Mouse (Mus musculus): ENCODE data around the gene Olfr307.
"Not testable (repeated sequence)": the region's sequence is repeated elsewhere in the genome, so short reads cannot be mapped to it uniquely, and the experiment has no call there.

Gene Olfr307

DNA sequence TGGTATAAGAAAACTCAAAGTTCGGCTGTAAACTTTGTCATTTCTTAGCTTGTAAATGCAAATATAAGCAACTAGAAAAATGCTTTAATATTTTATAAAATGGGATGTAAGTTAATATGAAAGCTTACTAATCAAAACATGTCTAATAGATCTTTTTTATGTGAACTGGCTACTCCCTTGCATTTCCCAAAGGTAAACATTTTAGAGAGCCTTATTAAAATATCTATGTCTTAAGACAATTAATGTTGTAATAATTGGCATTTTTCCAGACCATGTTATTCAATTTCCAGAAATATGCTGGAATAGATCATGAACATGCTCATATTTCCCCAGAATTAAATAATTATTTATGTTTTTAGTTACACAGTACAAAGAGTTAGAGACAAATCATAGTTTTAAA, at the start of gene Olfr307:
Olfr307 (minus strand) TSS at position 101 of the 400 bp plus-strand sequence.
- no peak for DNase-seq

DNA sequence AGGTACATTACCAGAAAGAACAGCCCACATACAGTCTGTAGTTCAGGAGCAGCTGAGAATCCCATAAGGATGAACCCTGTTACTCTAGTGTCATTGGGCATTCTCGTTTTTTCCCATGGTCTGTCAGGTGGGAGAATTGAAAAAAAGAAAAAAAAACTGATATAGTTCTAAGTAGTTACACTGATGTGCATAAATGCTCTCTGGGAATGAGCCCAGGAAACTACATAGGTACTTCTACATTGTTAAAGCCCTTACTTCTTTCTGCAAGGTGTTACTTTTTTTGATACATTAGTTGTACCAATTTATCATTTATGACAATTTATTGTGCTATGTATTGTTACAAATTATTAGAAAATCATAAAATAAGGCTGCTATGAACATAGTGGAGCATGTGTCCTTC, 49.2 kb upstream of the Olfr307 start, which contains the start of gene Olfr304:
Olfr304 (minus strand) TSS at position 101 of the 400 bp plus-strand sequence.
- DNase-seq, result no peak

DNA sequence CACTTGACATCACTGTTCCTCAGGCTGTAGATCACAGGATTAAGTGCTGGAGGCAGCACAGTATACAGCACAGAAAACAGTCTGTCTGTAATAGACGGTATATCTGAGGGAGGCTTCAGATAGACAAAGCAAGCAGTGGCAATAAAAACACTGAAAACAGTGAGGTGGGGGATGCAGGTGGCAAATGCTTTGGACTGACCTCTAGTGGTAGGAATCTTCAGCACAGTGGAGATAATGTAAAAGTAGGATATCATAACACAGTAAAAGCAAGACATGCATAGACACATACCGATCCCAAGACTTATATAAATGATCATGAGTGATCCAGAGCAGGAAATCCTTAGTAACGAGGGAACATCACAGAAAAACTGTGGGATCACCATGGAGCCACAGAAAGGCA, 48.4 kb upstream of the Olfr307 start:
- DNase-seq, result no peak

DNA sequence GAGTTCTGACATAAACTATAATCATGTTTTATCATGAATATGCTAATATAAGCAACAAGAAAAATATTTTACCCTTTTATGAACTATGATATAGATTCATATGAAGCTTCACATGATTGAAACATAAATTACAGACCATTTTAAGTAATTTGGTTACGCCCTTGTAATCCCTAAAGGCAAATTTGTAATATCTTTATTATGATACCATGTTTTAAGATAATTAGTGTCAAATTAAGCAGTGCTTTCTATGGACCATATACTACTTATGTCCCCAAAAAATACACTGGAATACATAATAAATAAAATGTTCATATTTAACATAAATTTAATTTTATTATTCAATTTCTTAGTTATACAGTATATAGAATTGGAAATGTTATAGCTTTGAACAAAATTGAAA, 29.4 kb upstream of the Olfr307 start, which contains the start of gene Olfr305:
Olfr305 (minus strand) TSS at position 101 of the 400 bp plus-strand sequence.
- no peak for DNase-seq

DNA sequence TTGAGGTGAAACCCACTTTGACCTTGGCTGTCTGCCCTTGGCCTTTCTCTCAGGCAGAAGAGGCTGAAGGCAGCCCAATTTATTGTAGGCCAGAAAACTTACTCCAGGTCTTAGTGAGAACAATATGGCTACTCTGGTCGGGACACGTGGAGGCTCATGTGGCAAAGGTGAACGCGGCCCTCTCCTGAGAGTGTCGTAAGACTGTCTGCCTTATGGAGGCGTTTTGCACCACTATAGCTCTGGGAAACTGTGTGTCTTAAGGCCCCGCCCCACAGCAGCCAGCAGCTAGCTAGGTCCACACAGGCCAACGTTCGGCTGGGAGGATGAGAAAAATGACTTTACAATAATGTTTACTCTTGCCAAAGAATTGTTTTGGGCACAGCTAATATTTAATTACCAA, 8.9 kb upstream of the Olfr307 start:
- not testable (repeated sequence) for DNase-seq

DNA sequence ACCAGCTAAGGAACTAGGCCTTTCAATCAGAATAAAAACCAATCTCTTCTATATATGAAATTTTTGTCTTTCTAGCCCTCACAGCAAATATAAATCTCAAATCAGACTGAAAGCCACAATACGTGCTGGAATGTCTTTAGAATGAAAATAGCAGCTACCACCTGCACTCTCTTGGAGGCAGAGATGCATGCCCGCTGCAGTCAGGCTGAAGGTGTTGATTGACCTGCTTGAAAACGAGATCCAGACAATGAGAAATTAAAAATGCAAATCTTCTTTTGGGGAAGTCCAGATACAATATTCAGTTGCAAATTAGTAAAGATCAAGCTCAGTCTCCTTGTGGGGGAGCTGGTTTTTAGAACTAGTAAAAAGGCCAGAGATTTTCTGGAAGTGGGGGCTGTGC, 6.9 kb upstream of the Olfr307 start:
- no peak for DNase-seq

DNA sequence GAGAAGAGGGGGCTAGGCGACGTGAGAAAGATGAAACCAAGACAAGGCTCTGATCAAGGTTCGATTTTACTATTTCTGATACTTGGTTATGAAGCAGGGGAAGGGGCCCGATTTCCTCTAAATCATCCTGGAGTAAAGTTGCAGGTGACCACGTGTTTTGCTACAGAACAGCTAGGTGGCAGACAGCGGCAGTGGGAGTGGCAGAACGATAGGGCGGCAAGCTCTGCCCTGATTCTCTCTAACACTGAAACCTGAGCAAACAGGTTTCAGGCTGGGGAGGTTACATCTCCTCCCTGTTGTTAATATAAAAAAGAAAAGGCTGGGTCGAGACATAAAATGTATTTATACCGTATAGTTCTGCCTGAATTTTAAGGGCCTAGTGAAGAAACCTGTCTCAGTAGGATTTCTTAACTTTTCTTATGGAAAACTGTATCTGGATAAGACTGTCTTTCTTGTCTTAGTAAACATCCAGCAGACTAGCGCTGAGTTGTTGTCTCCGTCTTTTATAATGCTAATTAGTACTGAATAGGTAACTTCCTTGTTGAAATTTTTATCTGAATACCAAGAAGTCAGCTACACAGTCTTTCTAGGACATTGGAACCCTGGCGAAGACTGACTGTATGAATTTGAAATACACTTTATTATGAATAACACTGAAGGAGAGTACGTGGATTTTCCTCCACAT, 5.6 kb upstream of the Olfr307 start:
- DNase-seq, result no peak

DNA sequence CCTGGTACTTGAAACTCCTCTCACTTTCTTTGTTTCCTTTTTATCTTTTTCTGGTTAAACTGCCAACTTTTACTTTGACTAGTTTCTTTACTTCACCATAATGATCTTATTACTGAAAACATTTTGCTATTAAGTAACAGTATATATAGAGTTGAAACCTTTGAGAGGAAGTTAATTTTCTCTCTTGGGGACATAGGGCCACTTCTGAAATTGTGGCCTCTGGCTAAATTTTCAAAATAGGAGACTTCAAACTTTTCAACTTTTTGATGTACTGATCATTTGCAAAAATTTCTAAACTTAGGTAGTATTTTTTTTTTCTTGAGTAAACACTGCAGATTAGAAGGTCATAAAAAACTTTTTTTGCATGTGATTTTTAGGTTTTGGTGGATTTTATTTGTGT, 11.9 kb downstream of the Olfr307 start, which contains the start of gene Olfr308:
Olfr308 (minus strand) TSS at position 101 of the 400 bp plus-strand sequence.
- no peak for DNase-seq

DNA sequence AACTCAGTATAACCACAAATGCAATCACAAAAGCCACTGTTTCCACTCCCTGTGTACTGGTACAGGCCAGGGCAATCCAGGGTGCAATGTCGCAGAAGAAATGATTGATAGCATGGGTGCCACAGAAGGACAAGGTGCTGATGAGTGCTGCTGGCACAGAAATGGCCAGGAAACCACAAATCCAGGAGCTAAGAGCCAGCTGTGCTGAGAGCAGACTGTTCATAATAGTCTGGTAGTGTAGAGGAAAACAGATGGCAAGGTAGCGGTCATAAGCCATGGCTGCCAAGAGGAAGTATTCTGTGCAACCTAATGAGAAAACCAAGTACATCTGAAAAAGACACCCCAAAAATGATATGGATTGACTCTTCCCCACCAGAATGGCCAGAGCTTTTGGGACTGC, 16.1 kb downstream of the Olfr307 start:
- DNase-seq, result no peak

DNA sequence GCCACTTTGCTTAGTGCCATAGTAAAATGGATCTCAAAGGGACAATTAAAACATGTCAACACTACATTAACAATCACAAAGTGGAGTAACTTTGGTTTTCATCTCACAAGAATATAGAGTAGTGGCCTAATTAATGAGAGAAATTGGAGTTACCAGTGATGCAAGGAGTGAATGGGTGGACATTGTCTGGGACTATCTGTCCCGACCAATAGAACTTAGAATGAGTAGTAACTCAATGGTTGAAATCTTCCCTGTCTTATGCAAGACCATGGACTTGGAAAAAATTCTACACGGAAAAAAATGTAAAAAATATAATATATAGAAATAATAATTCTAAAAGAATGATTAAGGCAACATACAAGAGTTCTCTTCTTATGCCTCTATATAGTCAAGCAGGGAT, 23.8 kb downstream of the Olfr307 start, which contains the start of gene Olfr309:
Olfr309 (minus strand) TSS at position 101 of the 400 bp plus-strand sequence.
- DNase-seq, result no peak
